Comparison of ENCODE assay signal across 9 mouse cellular contexts in genomic region chr12:16840842-16841782, GRCm38 (mm10). TPM values are rescaled to one million over a fixed set of nuclear protein-coding genes. Genes with fewer than 3 reads are reported as not detected.
DNase-seq lines count a peak whose midpoint lies in the region; ATAC-seq and TF ChIP-seq lines count a peak whose summit lies in the region.
"Had no signal": no experiment of that assay in that cellular context is flagged by ENCODE, and none has a peak within 500 bp of the region (broad histone marks: within the 10 kb centered on the region; RNA-seq: fewer than 3 reads in every experiment).

No protein-coding gene starts in this region.

- 73% methylated on average over 8 of the region's 8 CpGs for WGBS in kidney, adult 2 months
- WGBS in intestine, embryonic 14.5 days = 61% methylated on average over 8 of the region's 8 CpGs
- 43% methylated on average over 8 of the region's 8 CpGs for WGBS in olfactory bulb, adult 2 months
- 75% methylated on average over 8 of the region's 8 CpGs for WGBS in forebrain, postnatal 0 days

- no peak overlapping the region for H3K9ac ChIP-seq in intestine, embryonic 14.5 days (ENCODE audit: low read length)
- H3K9ac ChIP-seq in forebrain, postnatal 0 days = no peak overlapping the region
- H3K9ac ChIP-seq: embryonic facial prominence, embryonic 12.5 days had no signal

- no peak for TF ChIP-seq CTCF in kidney, adult 2 months (conservative IDR thresholded peaks at IDR 0.05; ENCODE audit: insufficient read depth, insufficient read length, low read depth, low read length)
- TF ChIP-seq CTCF in olfactory bulb, adult 2 months (IDR thresholded peaks at IDR 0.05; ENCODE audit: insufficient read depth, low read depth, low read length) = no peak
- TF ChIP-seq CTCF in forebrain, postnatal 0 days (IDR thresholded peaks at IDR 0.05; ENCODE audit: low read depth) = no peak

- no peaks in the 10 kb centered on the region for H3K4me1 ChIP-seq in kidney, adult 2 months (ENCODE audit: control insufficient read depth, insufficient read depth, low read length)
- H3K4me1 ChIP-seq in intestine, embryonic 14.5 days (replicated peaks; ENCODE audit: control insufficient read depth, insufficient read depth, low read length) = peaks cover 10% of the 10 kb centered on the region
- H3K4me1 ChIP-seq in olfactory bulb, adult 2 months (ENCODE audit: control insufficient read depth, insufficient read depth, low read length) = 0 out of 2 replicates have a peak, but pooled peaks cover 2% of the 10 kb centered on the region
- H3K4me1 ChIP-seq in forebrain, postnatal 0 days (ENCODE audit: insufficient read depth) = 0 out of 2 replicates have a peak, but pooled peaks cover under 1% of the 10 kb centered on the region

- H3K4me2 ChIP-seq in intestine, embryonic 14.5 days (ENCODE audit: low read length) = no peak overlapping the region
- no peak overlapping the region for H3K4me2 ChIP-seq in forebrain, postnatal 0 days (ENCODE audit: low read depth)
- H3K4me2 ChIP-seq: embryonic facial prominence, embryonic 12.5 days had no signal

- H3K36me3 ChIP-seq in kidney, adult 2 months (ENCODE audit: control insufficient read depth, insufficient read depth, low read length) = no peaks in the 10 kb centered on the region
- no peaks in the 10 kb centered on the region for H3K36me3 ChIP-seq in intestine, embryonic 14.5 days (ENCODE audit: control insufficient read depth, insufficient read depth, low read length)
- H3K36me3 ChIP-seq in forebrain, postnatal 0 days (ENCODE audit: insufficient read depth) = no peaks in the 10 kb centered on the region
- H3K36me3 ChIP-seq: embryonic facial prominence, embryonic 12.5 days had no signal

- peak; percentile 85 for ATAC-seq in intestine, embryonic 14.5 days (replicated peaks; ENCODE audit: low FRiP score, low TSS enrichment, low read depth)
- no peak for ATAC-seq in forebrain, postnatal 0 days

- no peak overlapping the region for H3K27ac ChIP-seq in kidney, adult 2 months (ENCODE audit: insufficient read depth, low read depth, low read length)
- peak overlapping the region; percentile 47 for H3K27ac ChIP-seq in intestine, embryonic 14.5 days (ENCODE audit: low read depth)
- H3K27ac ChIP-seq in olfactory bulb, adult 2 months (ENCODE audit: insufficient read depth, low read depth, low read length) = peak overlapping the region; percentile 25
- H3K27ac ChIP-seq in forebrain, postnatal 0 days (ENCODE audit: low read depth, low read length) = no peak overlapping the region
- H3K27ac ChIP-seq: embryonic facial prominence, embryonic 12.5 days had no signal

- H3K27me3 ChIP-seq in kidney, adult 2 months (replicated peaks; ENCODE audit: control insufficient read depth, insufficient read depth, low read length) = no peaks in the 10 kb centered on the region
- no peaks in the 10 kb centered on the region for H3K27me3 ChIP-seq in intestine, embryonic 14.5 days (replicated peaks; ENCODE audit: control insufficient read depth, insufficient read depth, low read length)
- H3K27me3 ChIP-seq in forebrain, postnatal 0 days (ENCODE audit: insufficient read depth, low read length) = no peaks in the 10 kb centered on the region
- H3K27me3 ChIP-seq: embryonic facial prominence, embryonic 12.5 days had no signal

- no peak for TF ChIP-seq POLR2A in kidney, adult 2 months (IDR thresholded peaks at IDR 0.05; ENCODE audit: low read depth, low read length)
- no peak for TF ChIP-seq POLR2A in olfactory bulb, adult 2 months (IDR thresholded peaks at IDR 0.05; ENCODE audit: insufficient read depth, low read depth, low read length)

- DNase-seq in kidney, adult 2 months = peak; percentile 23
- no peak for DNase-seq in kidney, adult 8-10 months
- peak; percentile 76 to 77 for DNase-seq in adrenal gland, postnatal 36 days
- peak; percentile 58 for DNase-seq in intestine, embryonic 14.5 days (ENCODE audit: low spot score)
- DNase-seq in frontal cortex, postnatal 14 days (ENCODE audit: low spot score in 2 of 2) = no peak
- no peak for DNase-seq in natural killer cell, adult 2 months (ENCODE audit: low spot score in 2 of 2)
- DNase-seq in forebrain, postnatal 0 days = no peak

- no peak overlapping the region for H3K4me3 ChIP-seq in kidney, adult 2 months (ENCODE audit: insufficient read depth, low read depth, low read length)
- no peak overlapping the region for H3K4me3 ChIP-seq in intestine, embryonic 14.5 days (ENCODE audit: low read depth, low read length)
- no peak overlapping the region for H3K4me3 ChIP-seq in olfactory bulb, adult 2 months (ENCODE audit: insufficient read depth, low read depth, low read length)
- H3K4me3 ChIP-seq in forebrain, postnatal 0 days (ENCODE audit: low read depth, low read length) = no peak overlapping the region
- H3K4me3 ChIP-seq: embryonic facial prominence, embryonic 12.5 days had no signal

- H3K9me3 ChIP-seq in intestine, embryonic 14.5 days (ENCODE audit: control insufficient read depth, low read length) = 0 out of 2 replicates have a peak, but pooled peaks cover 7% of the 10 kb centered on the region
- no peaks in the 10 kb centered on the region for H3K9me3 ChIP-seq in forebrain, postnatal 0 days (ENCODE audit: low read length)
- H3K9me3 ChIP-seq: embryonic facial prominence, embryonic 12.5 days had no signal

RNA-seq across cellular contexts. Expression of gene E2f6, which starts 30.3 kb away (rescaled TPM):
- 14.7 and 15.5 TPM in 2 replicates for polyA plus RNA-seq in kidney, adult 2 months (2012; rRNA removed)
- total RNA-seq in adrenal gland, postnatal 36 days (2021) = 10 to 100 TPM; 33.8 to 39.0 TPM
- polyA plus RNA-seq in intestine, embryonic 14.5 days (2014; fragmentation: Nextera tagmentation; extraction: Ambion mirVana) = 50.8 and 52.6 TPM in 2 replicates
- polyA plus RNA-seq in olfactory bulb, adult 2 months (2012; ENCODE audit: insufficient read depth, insufficient read length, low replicate concordance, missing spikeins) = not detected in 2 replicates
- total RNA-seq in forebrain, postnatal 0 days (2014; rRNA removed) = 18.9 and 26.4 TPM in 2 replicates
- 12.2 and 15.4 TPM in 2 replicates for polyA plus RNA-seq in forebrain, postnatal 0 days (2015; fragmentation: Nextera tagmentation; extraction: Ambion mirVana)

RNA-seq across cellular contexts. Expression of gene Greb1, which starts 40.4 kb away (rescaled TPM):
- polyA plus RNA-seq in kidney, adult 2 months (2012; rRNA removed) = 0.59 and 0.94 TPM in 2 replicates
- 10 to 100 TPM; 29.2 to 77.1 TPM for total RNA-seq in adrenal gland, postnatal 36 days (2021)
- polyA plus RNA-seq in intestine, embryonic 14.5 days (2014; fragmentation: Nextera tagmentation; extraction: Ambion mirVana) = 8.1 and 9.5 TPM in 2 replicates
- not detected in 2 replicates for polyA plus RNA-seq in olfactory bulb, adult 2 months (2012; ENCODE audit: insufficient read depth, insufficient read length, low replicate concordance, missing spikeins)
- 0.48 and 1.6 TPM in 2 replicates for total RNA-seq in forebrain, postnatal 0 days (2014; rRNA removed)
- 0.15 and 0.25 TPM in 2 replicates for polyA plus RNA-seq in forebrain, postnatal 0 days (2015; fragmentation: Nextera tagmentation; extraction: Ambion mirVana)

RNA-seq across cellular contexts. Expression of gene Rock2, which starts 53.6 kb away (rescaled TPM):
- 4.4 and 5.9 TPM in 2 replicates for polyA plus RNA-seq in kidney, adult 2 months (2012; rRNA removed)
- 10 to 100 TPM; 78.1 to 93.7 TPM for total RNA-seq in adrenal gland, postnatal 36 days (2021)
- polyA plus RNA-seq in intestine, embryonic 14.5 days (2014; fragmentation: Nextera tagmentation; extraction: Ambion mirVana) = 20.1 and 20.7 TPM in 2 replicates
- 111 TPM in 1 of 2 replicates, not detected in the other for polyA plus RNA-seq in olfactory bulb, adult 2 months (2012; ENCODE audit: insufficient read depth, insufficient read length, low replicate concordance, missing spikeins)
- total RNA-seq in forebrain, postnatal 0 days (2014; rRNA removed) = 33.5 and 43.1 TPM in 2 replicates
- polyA plus RNA-seq in forebrain, postnatal 0 days (2015; fragmentation: Nextera tagmentation; extraction: Ambion mirVana) = 7.0 and 10.5 TPM in 2 replicates

Comparison
In these comparisons a context has a peak if more than half of its experiments do, and no peak if none do; other contexts are left out.
1. DNase-seq: peak in kidney, adult 2 months (single experiment), adrenal gland, postnatal 36 days (2 of 2) and intestine, embryonic 14.5 days (single experiment); none in kidney, adult 8-10 months (0 of 2), frontal cortex, postnatal 14 days (0 of 2), natural killer cell, adult 2 months (0 of 2) and forebrain, postnatal 0 days (single experiment).
2. H3K27ac ChIP-seq: peak in intestine, embryonic 14.5 days (single experiment) and olfactory bulb, adult 2 months (single experiment); none in kidney, adult 2 months (single experiment) and forebrain, postnatal 0 days (single experiment).
3. RNA of gene E2f6, which starts 30.3 kb away (polyA plus RNA-seq): 50.8 to 52.6 TPM in intestine, embryonic 14.5 days, 14.7 to 15.5 TPM in kidney, adult 2 months and 12.2 to 15.4 TPM in forebrain, postnatal 0 days; not detected in olfactory bulb, adult 2 months; every median in the first group is over 10 times any median in the second.